Mouse (Mus musculus) stomach, embryonic 15.5 days (tissue): ENCODE measurements around the gene Ppm1k. TPM values are rescaled to one million over a fixed set of nuclear protein-coding genes. Genes with fewer than 3 reads are reported as not detected.
"Not testable (repeated sequence)": the region's sequence is repeated elsewhere in the genome, so short reads cannot be mapped to it uniquely, and the experiment has no call there.

ENCODE experiments used
- ATAC-seq: fragments of 200-750 bp; cut with Nextera tagmentation; 2 replicates; pipeline ENCODE4 v1.8.0; 2017; ENCODE audit warnings: low read depth, moderate number of reproducible peaks, moderate TSS enrichment; ENCODE audit not compliant: insufficient read depth, low FRiP score
- H3K27ac ChIP-seq: fragments of 300-500 bp; sonication (generic); 2 replicates; pipeline ENCODE4 v1.5.1; 2015; ENCODE audit warnings: mild to moderate bottlenecking, inconsistent platforms
- H3K27me3 ChIP-seq: fragments of 300-500 bp; sonication (generic); replicated peaks from 2 replicates; pipeline ENCODE4 v1.6.1; 2015; ENCODE audit warnings: inconsistent platforms
- H3K36me3 ChIP-seq: fragments of 300-500 bp; sonication (generic); 2 replicates; pipeline ENCODE4 v1.6.1; 2015; ENCODE audit warnings: inconsistent platforms
- H3K4me1 ChIP-seq: fragments of 300-500 bp; sonication (generic); 2 replicates; pipeline ENCODE4 v1.6.1; 2015; ENCODE audit warnings: inconsistent platforms
- H3K4me2 ChIP-seq: fragments of 300-500 bp; sonication (generic); 2 replicates; pipeline ENCODE4 v1.6.1; 2015; ENCODE audit warnings: mild to moderate bottlenecking, inconsistent platforms
- H3K4me3 ChIP-seq: fragments of 300-500 bp; sonication (generic); replicated peaks from 2 replicates; pipeline ENCODE4 v1.5.1; 2015; ENCODE audit warnings: inconsistent platforms
- H3K9ac ChIP-seq: fragments of 300-500 bp; sonication (generic); 2 replicates; pipeline ENCODE4 v1.6.1; 2015; ENCODE audit warnings: inconsistent platforms
- H3K9me3 ChIP-seq: fragments of 300-500 bp; sonication (generic); 2 replicates; pipeline ENCODE4 v1.6.1; 2016; ENCODE audit warnings: inconsistent platforms
- WGBS: fragments of 180-500 bp; shearing (Covaris S2); methylation state at CpG from one replicate; pipeline ENCODE4 v1.1.7; 2015; 5-methylcytosine and 5-hydroxymethylcytosine counted together
- polyA plus RNA-seq: library from polyadenylated mRNA; unstranded; fragments of >200 nt; fragmentation: Nextera tagmentation; extraction: Ambion mirVana; gene quantifications from 2 replicates; pipeline ENCODE4 v1.2.1, GENCODE M21; 2015

Gene Ppm1k
- polyA plus RNA-seq, 1 experiment from 2014 or later = 4.9 TPM

GRCm38 (mm10) chr6:57531011-57531410 lies 4.3 kb downstream of the Ppm1k start:
- Histone ChIP-seq H3K4me1 (no peaks in the 10 kb centered on the region; the same call in 1 of the 2 replicates), H3K9me3 (no peaks in the 10 kb centered on the region), H3K4me2 (no peak overlapping the region), H3K4me3 (no peak overlapping the region), H3K27ac (no peak overlapping the region), H3K27me3 (no peaks in the 10 kb centered on the region), H3K36me3 (no peaks in the 10 kb centered on the region), H3K9ac (no peak overlapping the region)
- ATAC-seq = no peak
- WGBS = 46% methylated on average over 4 of the region's 4 CpGs

DNA sequence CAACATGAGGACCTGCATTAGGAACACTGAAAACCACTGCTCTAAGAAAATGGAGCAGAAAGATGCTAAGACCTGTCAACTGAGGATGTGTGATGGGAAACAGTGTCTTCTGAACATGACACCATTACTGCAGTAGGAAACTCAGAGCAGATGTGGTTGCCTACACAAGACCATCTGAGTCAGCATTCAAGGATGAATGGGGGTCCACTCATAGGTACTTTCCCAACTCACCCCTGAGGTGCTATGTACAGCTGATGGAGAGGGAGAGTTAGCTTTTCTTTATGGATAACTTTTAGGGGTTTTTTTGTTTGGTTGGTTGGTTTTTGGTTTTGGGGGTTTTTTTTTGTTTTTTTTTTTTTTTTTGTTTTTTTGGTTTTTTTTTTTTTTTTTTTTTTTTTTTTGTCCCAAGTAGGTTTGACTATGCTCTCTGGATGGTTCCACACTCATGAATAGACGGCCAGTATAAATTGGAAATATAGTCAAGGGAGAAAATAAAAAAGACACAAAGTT lies 5.9 kb downstream of the Ppm1k start:
- no peaks in the 10 kb centered on the region for H3K27me3 ChIP-seq
- no peak overlapping the region for H3K4me2 ChIP-seq
- no peak for ATAC-seq
- no peak overlapping the region for H3K9ac ChIP-seq
- no peaks in the 10 kb centered on the region for H3K9me3 ChIP-seq
- H3K27ac ChIP-seq = no peak overlapping the region
- 89% methylated on average over 1 of the region's 1 CpGs for WGBS
- no peaks in the 10 kb centered on the region; the same call in 1 of the 2 replicates for H3K4me1 ChIP-seq
- H3K36me3 ChIP-seq = no peaks in the 10 kb centered on the region
- no peak overlapping the region for H3K4me3 ChIP-seq

DNA sequence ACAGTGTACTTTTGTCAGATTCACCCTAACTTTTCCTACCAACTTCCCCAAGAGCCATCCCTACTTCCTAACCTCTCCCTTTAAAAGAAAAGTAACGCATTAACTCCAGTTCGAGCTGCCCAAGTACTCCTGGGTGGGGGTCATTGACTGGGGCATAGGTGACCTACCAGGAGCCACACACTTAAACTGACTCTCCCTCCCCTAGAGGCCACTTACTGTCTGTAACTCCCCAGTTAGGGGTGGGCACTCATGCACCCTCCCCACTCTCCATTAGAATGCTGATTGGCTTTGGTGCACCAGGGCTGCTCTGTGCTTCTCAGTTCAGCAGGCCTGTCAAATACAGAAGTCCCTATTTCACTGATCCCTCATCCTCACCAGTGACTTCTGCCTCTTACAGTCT lies 8.3 kb downstream of the Ppm1k start:
- WGBS = 86% methylated on average over 2 of the region's 2 CpGs
- H3K4me1 ChIP-seq = no peaks in the 10 kb centered on the region
- H3K4me2 ChIP-seq = no peak overlapping the region
- H3K4me3 ChIP-seq = no peak overlapping the region
- H3K36me3 ChIP-seq = peaks cover 2% of the 10 kb centered on the region; the same call in 1 of the 2 replicates
- ATAC-seq = no peak
- no peak overlapping the region for H3K9ac ChIP-seq
- no peak overlapping the region for H3K27ac ChIP-seq
- no peaks in the 10 kb centered on the region for H3K27me3 ChIP-seq
- H3K9me3 ChIP-seq = no peaks in the 10 kb centered on the region

- H3K27me3 ChIP-seq = no peaks in the 10 kb centered on the region
- WGBS = 89% methylated on average over 10 of the region's 10 CpGs
- H3K9ac ChIP-seq = no peak overlapping the region
- no peak overlapping the region for H3K27ac ChIP-seq
- no peak for ATAC-seq
- H3K36me3 ChIP-seq = peaks cover 3% of the 10 kb centered on the region; the same call in 1 of the 2 replicates
- H3K4me3 ChIP-seq = no peak overlapping the region
- no peaks in the 10 kb centered on the region for H3K4me1 ChIP-seq
- no peaks in the 10 kb centered on the region for H3K9me3 ChIP-seq
- no peak overlapping the region for H3K4me2 ChIP-seq
Measured at GRCm38 (mm10) chr6:57524742-57525141, 10.5 kb downstream of the Ppm1k start.

DNA sequence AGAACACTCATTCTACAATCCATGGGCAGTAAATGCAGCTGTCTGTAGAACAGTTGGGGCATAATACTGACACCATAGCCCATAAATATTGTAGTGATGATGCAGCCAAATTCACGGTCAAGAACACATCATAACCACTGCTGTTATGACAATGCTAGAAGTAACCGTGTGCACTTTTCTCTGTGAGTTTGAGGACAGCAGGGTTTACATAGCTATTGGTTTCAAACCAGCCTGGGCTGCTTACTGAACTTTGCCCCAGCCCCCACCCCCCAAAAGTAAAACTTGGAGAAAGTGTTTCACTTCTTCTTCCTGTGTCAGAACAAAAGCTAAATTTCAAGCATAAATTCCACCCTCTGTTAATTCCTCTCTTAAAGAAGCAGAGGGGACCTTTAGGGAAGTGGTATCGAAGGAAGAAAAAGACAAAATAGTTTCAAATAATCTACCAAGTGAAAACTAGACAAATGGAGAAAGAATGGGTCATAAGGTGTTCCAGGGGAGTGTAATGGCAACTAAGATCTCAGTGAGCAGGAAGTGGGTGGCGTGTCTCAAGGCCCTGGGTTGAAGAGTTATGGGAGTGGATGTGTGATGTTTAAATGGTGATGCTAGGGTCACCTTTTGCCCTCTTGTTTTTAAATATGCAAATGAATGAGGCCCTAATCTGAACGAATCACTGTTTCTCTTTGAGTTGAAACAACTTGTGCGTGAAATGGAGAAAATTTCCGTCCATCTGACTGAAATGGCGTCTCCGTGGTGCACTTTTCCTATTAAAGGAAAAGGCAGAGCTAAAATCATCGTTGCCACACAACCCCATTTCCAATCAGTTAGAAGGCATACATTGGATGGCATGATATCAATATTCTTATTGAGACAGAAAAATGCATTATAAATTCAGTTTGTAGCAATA lies 14.3 kb downstream of the Ppm1k start:
- Histone ChIP-seq H3K4me1 (no peaks in the 10 kb centered on the region), H3K9me3 (no peaks in the 10 kb centered on the region), H3K27me3 (no peaks in the 10 kb centered on the region), H3K4me2 (no peak overlapping the region), H3K4me3 (no peak overlapping the region), H3K27ac (no peak overlapping the region), H3K36me3 (peaks cover 3% of the 10 kb centered on the region; the same call in 1 of the 2 replicates), H3K9ac (no peak overlapping the region)
- no peak for ATAC-seq
- 82% methylated on average over 10 of the region's 10 CpGs for WGBS

DNA sequence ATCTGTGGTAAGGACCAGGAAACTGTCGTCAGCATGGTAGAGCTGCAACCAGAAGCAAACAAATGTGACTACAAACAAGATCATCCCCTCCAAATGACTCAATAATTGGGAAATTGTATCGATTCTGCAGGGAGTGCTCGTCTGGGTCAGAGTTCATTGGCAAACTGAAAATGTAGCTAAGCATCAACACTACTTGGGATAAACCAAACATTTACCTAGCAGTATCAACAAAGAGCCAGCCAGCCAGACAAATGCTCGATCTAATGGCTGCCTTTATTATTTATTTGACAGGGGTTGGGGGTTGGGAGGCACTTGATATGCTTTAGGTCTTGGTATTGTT lies 21.3 kb downstream of the Ppm1k start:
- no peak for ATAC-seq

DNA sequence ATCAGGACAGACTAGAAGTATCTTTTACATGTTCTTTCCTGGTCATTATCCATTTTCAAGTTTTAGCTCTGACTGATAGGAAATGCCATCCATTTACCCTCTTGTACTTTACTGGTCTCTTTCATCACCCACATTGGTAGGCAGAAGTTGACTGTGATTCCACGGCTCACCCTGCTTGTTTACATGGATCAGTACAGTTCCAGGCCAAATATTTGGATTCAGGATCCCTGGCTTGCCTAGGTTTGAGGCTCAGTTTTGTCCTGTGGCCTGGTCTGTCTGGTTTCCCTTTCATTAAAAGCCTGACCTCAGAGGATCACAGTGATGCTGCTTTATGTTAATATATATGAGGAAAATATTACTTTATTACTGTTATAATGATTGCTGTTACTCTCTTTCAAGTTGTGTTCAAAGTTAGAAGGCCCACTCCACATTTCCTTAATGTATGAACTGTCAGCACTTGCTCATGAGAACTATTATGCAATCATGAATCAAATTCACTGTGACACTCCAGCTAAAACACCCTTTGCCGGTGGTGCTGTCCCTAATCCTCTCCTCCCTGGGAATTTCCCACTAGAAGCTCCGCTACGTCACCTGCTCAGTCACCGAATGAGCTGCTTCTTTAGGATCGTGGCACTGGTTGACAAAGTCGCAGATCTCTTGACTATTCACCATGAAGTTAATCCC lies 21.8 kb downstream of the Ppm1k start:
- Histone ChIP-seq H3K27me3 (no peaks in the 10 kb centered on the region), H3K36me3 (no peaks in the 10 kb centered on the region), H3K27ac (no peak overlapping the region), H3K4me3 (no peak overlapping the region), H3K9ac (no peak overlapping the region), H3K4me1 (no peaks in the 10 kb centered on the region), H3K9me3 (no peaks in the 10 kb centered on the region), H3K4me2 (no peak overlapping the region)
- 41% methylated on average over 7 of the region's 7 CpGs for WGBS
- ATAC-seq = no peak

More for the DNA sequence above, 21.3 kb downstream of the Ppm1k start:
- Histone ChIP-seq H3K9ac (no peak overlapping the region), H3K4me3 (no peak overlapping the region), H3K36me3 (no peaks in the 10 kb centered on the region), H3K4me1 (no peaks in the 10 kb centered on the region), H3K27me3 (no peaks in the 10 kb centered on the region), H3K9me3 (no peaks in the 10 kb centered on the region), H3K4me2 (no peak overlapping the region), H3K27ac (no peak overlapping the region)
- 25% methylated on average over 4 of the region's 4 CpGs for WGBS

GRCm38 (mm10) chr6:57511899-57512298 lies 23.4 kb downstream of the Ppm1k start:
- Histone ChIP-seq H3K9me3 (no peaks in the 10 kb centered on the region), H3K27me3 (no peaks in the 10 kb centered on the region), H3K4me2 (no peak overlapping the region), H3K4me1 (no peaks in the 10 kb centered on the region), H3K9ac (no peak overlapping the region), H3K4me3 (no peak overlapping the region), H3K27ac (no peak overlapping the region), H3K36me3 (no peaks in the 10 kb centered on the region)
- no peak for ATAC-seq
- 86% methylated on average over 5 of the region's 5 CpGs for WGBS

GRCm38 (mm10) chr6:57503662-57504379 lies 31.4 kb downstream of the Ppm1k start:
- H3K27me3 ChIP-seq = no peaks in the 10 kb centered on the region
- no peak overlapping the region for H3K27ac ChIP-seq
- H3K4me3 ChIP-seq = no peak overlapping the region
- no peak overlapping the region for H3K4me2 ChIP-seq
- H3K4me1 ChIP-seq = no peaks in the 10 kb centered on the region
- WGBS = 48% methylated on average over 3 of the region's 3 CpGs
- no peaks in the 10 kb centered on the region for H3K36me3 ChIP-seq
- ATAC-seq = no peak
- no peak overlapping the region for H3K9ac ChIP-seq
- H3K9me3 ChIP-seq = no peaks in the 10 kb centered on the region

GRCm38 (mm10) chr6:57499209-57499608 lies 36.1 kb downstream of the Ppm1k start:
- no peak overlapping the region for H3K4me3 ChIP-seq
- no peak overlapping the region for H3K4me2 ChIP-seq
- no peaks in the 10 kb centered on the region for H3K27me3 ChIP-seq
- H3K9ac ChIP-seq = no peak overlapping the region
- no peak overlapping the region for H3K27ac ChIP-seq
- ATAC-seq = no peak
- WGBS = 52% methylated on average over 2 of the region's 2 CpGs
- no peaks in the 10 kb centered on the region for H3K9me3 ChIP-seq
- H3K4me1 ChIP-seq = no peaks in the 10 kb centered on the region
- H3K36me3 ChIP-seq = no peaks in the 10 kb centered on the region

GRCm38 (mm10) chr6:57468161-57468560 lies 67.1 kb downstream of the Ppm1k start:
- not testable (repeated sequence) for H3K4me1 ChIP-seq, H3K27ac ChIP-seq, H3K4me2 ChIP-seq, H3K9me3 ChIP-seq, ATAC-seq, H3K4me3 ChIP-seq, H3K36me3 ChIP-seq, H3K27me3 ChIP-seq, H3K9ac ChIP-seq
- 25% methylated on average over 3 of the region's 3 CpGs for WGBS
